Mouse (Mus musculus): Measurements from ENCODE around the gene Ybx2.

The Ybx2 gene

DNA sequence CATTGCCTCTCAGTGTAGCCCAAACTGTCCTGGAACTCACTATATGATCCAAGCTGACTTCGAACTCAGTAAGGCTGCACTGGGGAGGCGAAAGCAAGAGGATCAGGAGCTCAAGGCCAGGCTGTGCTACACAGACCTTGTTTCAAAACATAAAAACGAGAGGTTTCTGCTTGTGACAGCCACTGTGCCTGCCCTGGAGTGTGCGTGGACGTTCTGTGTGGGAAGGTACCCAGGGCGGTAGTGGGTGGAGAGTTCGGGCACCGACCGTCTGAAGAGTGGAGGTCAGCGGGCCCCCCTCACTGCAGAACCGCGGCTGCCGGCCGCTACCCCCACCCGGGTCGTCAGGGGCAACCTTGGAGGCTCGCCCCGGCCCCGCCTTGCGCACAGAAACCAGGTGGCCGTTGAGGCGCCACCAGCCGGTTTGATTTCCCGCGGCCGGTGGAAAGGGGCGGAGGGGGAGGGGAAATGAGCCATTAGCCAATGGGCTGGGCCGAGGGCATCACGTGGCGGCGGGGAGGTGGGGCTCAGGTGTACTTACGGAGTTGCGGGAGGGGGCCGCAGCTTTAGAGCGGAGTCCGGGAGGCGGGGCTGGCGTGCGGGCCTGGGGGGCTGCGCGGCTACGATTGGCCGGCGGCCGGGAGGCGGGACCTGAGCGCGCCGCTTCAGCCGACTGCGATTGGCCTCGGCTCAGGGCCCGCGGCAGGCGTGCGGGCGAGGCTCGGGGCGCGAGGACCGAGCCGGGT, at the start of gene Ybx2:
TSS of gene Ybx2 (plus strand) at position 660 of the 743 bp plus-strand sequence.
- DNase-seq = peak; percentile 98 to 99

DNA sequence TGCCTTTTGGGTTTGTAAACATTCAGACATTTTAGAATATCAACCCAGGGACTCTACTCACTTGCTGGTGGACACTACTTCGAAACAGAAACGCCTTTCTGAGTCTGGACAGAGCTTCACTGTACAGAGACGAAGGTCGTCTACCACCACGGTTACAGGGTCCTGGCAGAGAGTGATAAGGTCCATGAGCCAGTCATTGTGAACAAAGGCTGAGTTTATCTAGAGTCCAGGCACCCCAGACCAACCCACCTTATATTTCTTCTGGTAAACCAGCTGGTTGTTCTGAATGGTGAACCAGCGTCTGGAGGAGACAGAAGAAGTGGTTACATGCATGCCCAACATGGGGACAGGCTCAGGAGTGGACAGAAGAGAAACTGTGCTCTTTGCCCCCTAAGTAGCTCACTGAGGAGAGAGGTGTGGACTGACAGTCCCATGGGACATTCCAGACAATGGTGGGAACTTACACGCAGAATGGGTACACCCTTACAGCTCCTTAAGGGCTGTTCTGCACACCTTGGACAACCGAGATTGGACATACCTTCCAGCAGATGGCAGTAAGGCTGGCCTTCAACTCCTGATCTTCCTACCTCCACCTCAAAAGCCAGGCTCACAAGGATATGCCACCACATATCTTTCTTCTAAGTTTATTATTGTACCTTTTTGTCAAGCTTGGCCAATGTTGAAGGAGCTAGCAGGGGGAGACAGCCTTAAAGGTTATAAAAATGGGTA, 48.5 kb upstream of the Ybx2 start:
- DNase-seq = no peak

DNA sequence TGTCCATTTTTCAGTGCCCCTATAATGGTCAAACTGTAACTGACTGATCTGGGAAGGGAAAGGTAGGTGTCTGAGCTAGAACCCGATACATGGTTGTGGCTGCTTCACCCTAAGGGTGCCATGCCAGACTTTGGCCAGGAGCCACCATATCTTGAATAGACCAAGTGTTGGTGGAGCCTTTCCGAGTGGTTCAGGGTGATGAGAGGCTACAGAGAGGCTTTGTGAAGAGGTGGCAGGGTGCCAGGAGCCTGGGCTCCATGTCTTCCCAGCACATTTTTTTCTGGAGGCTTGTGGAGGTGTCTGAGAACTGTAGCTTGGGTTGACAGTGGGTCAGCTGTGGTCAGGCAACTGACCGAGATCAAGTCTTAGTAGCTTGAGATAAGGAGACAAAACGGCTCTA, 44.1 kb upstream of the Ybx2 start:
- no peak for DNase-seq

DNA sequence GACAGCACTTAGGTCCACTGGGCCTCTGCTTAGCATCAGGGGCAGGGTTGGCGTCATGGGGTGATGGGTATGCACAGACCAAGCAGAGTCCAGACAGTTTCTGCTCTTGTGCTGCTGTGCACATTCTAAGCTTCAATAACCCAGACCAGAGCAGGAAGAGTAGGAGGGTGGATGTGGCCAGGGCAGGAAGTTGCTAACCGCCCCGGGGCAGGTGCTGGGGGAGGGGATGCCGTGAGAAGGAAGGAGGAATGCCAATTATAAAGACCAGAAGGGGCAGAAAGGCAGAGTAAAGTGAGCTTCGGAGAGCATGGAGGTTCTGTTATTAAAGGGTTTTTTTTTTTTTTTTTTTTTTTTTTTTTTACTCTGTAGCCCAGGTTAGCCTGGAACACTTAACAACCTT, 40.9 kb upstream of the Ybx2 start:
- DNase-seq = no peak

DNA sequence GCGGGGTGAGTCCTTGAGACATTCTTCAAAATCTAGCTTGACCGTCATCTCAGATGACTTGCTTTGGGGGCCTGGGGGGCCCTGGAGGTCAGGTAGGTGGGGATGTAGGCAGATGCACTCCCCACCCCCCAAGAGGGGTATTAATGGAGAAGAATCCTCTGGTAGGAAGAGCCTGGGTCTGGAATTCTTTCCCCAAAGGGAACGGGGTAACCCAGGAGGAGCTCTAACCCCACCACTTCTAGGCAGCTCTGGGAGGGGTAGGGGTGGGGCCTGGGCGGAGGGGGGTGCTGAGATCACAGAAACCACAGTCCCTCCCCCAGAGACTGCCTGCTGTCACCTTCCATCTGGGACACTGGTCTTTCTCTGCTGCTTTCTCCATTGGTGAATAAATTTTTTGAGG, 40.3 kb upstream of the Ybx2 start, which contains the start of gene Acap1:
TSS of gene Acap1 (minus strand) at position 249 of the 400 bp plus-strand sequence.
- no peak for DNase-seq

DNA sequence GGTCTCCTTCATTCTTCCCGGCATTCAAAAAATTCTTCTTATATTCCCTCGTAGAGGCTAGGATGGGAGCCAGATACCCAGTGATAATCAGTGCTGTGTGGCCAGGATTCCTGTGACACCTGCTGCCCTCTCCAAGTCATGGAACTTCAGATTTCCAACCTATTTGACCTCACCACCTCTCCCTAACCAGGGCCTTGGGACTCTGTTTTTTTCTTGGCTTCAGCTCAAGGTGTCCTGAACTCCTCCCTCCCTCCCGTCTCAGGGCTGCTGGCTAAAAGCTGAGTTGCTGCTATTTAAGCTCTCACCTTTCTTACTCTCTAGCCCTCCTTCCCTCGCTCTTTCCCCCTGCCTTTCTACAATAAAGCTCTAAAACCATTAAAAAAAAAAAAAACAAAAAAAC, 35.7 kb upstream of the Ybx2 start:
- DNase-seq = no peak

DNA sequence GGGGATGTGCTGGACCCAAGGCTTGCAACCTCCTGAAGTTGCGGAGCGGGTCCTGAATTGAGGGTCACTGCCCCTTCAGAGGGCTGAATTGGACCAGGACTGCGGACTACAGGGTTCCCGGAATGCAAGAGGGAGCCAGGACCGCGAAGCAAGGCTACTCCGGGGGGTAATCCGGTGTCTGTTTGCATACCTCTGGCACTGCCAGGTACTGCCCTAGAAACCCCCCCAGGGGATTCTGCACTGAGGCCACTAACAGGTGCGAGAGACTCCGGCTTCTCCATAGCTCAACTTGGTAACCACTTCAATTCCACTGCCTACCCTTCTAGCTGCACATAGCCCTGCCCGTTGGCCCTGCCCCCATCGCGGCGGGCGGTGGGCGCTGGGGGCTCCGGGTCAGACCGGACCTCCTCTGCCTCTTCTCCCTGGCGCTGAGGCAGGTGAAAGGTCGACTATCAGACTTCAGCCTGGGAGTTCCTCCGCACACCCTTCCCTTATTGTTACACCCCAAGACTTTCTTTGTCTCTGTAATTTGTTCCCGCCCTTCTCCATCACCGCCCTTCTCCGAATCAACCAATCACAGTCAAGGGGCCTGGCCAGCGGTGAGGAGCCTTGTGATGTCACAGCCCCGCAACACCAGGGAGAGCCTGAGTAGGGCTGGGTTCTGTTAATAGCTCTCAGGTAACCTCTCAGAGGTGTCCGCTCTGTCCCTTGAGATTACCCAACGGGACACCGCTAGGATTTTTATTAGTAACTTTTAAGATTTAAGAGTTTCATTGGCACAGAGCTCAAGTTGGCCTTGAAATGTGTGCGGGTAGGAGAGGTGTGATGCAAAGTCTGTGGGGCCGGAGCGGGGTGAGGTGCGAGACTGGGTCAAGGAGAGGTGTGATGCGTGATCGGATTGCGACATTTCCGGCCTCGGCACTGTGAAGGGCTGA, 34.9 kb upstream of the Ybx2 start, which contains the start of the genes 2810408A11Rik and Neurl4:
TSS of gene 2810408A11Rik (minus strand) at position 517 of the 935 bp plus-strand sequence.
TSS of gene Neurl4 (plus strand) at position 602 of the 935 bp plus-strand sequence.
- DNase-seq = peak; percentile 87 to 91

DNA sequence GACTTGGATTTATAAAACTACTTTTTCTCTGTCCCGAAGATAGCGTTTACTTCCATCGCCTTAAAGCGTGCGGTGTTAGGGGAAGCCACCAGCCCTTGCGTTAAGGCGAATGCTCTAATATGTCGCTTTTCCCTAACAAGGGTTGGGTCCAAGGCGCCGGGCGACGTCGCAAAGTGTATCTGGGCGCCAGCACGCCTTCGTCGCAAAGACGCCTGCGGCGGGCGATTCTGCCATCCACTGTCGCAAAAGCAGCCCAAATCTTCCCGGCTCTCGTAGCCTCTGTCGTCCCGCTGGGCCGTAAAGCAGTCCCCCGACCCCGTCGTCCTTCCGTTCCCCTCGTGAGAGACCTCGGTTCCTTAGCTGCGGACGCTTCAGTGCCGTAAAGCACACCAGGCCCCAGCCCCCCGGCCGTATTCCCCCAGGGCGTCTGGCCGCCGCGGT, 34.2 kb upstream of the Ybx2 start:
- DNase-seq = peak; percentile 93 to 94

DNA sequence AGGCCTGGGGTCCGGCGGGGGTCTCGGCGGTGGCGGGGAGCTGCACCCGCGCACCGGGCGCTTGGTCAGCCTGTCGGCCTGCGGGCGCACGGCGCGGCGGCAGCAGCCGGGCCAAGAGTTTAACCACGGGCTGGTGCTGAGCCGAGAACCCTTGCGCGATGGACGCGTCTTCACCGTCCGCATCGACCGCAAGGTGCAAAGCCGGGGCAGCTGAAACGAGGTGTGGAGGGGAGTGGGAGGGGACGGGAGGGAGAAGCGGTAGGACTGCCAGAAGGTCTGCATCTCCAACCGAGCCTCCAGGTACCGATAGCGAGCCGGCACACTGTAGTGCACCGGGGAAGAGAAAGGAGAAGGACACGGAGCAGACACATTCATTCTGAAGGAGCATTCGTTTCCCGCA, 33.6 kb upstream of the Ybx2 start:
- DNase-seq = peak; percentile 63 to 64

DNA sequence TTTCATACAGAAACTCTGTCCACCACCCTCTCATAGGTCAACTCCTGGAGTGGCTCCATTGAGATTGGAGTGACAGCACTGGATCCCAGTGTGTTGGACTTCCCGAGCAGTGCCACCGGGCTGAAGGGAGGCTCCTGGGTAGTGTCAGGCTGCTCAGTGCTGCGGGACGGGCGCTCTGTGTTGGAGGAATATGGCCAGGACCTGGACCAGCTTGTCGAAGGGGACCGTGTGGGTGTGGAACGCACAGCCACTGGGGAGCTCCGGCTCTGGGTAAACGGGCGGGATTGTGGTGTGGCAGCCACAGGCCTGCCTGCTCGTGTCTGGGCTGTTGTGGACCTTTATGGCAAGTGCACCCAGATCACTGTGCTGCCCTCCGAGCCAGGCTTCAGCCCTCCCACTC, 32.6 kb upstream of the Ybx2 start:
- no peak for DNase-seq

DNA sequence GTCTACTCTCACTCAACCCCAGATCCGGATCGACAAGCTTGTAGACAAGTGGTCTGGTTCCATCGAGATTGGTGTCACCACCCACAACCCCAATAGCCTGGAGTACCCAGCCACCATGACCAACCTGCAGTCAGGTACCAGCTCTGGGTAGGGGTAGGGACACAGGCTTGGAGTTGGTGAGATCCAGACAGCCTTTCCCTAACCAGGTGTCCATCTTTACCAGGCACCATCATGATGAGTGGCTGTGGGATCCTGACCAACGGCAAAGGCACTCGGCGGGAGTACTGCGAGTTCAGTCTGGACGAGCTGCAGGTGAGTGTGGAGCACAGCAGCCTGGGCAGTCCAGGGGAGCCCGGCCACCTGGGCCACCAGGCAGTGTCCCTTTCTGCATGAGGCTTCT, 31.3 kb upstream of the Ybx2 start:
- DNase-seq = no peak

DNA sequence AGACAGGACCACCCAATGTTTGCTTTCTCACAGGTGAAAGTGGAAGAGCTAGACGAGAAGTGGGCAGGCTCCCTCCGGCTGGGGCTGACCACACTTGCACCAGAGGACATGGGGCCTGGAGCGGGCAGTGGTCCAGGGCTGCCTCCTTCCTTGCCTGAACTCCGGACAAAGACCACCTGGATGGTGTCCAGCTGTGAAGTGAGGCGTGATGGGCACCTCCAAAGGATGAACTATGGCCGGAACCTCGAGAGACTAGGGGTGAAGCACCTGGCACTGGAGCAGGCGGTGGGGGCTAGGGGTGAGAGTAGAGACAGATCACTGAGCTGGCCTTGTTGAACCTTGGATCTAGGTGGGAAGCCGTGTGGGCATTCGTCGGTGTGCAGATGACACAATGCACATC, 27.0 kb upstream of the Ybx2 start:
- peak in 1 of 2 experiments; percentile 45 for DNase-seq

DNA sequence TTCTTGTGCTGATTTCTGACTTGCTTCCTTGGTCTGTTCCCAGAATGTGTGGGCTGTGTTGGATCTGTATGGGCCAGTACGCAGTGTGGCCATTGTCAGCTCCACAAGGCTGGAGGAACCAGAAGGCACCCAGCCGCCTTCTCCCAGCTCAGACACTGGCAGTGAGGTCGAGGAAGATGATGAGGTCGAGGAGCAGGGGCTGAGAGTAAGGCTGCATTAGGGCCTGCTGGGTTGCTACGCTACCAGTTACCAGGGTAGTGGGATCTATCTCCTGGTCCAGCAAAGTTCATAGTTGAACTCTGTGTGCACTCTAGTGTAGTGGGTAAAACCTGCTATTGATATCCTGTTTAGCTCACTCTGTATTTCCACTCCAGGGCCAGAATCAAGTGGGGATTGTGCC, 26.4 kb upstream of the Ybx2 start:
- no peak for DNase-seq

DNA sequence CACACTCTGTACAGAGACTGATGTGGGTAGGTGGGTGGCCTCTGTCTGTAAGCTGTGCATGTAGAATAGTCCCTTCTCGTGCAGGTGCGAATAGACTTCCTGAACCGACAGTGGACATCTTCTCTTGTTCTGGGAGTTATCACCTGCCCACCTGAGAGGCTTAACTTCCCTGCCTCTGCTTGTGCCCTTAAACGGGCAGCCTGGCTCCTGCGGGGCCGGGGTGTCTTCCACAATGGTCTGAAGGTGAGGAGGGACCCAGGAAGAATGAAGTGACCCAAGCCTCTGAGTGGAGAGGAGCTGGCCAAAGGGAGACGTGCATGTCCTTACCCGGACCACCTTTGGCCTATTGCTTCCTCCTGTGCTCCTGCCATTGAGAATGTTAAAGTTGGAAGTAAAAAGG, 25.4 kb upstream of the Ybx2 start:
- no peak for DNase-seq

DNA sequence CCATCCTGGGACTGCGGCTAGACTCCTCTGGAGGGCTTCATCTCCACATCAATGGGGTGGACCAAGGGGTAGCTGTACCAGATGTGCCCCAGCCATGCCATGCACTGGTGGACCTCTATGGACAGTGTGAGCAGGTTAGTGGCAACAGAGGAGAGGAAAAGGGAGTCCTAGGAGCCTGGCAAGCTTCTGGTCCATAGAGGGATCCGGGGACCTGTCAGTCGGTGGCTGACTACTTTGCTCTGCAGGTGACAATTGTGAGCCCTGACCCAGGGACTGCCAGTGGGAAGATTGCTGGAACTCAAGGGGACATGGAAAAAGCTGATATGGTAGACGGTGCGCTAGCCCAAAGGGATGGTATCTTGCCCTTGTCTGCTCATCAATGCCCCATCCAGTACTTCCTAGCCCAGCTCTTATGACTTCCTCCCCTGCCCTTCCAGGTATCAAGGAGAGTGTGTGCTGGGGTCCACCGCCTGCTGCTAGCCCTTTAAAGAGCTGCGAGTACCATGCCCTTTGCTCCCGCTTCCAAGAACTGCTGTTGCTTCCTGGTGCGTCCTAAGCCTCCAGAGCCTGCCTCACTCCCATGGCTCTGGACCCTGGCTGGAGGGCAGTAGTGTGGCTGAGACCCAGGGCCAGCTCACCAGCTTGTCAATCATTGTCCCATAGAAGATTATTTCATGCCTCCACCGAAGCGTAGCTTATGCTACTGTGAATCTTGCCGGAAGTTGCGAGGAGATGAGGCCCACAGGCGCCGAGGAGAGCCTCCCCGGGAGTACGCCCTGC, 24.6 kb upstream of the Ybx2 start:
- DNase-seq = no peak

DNA sequence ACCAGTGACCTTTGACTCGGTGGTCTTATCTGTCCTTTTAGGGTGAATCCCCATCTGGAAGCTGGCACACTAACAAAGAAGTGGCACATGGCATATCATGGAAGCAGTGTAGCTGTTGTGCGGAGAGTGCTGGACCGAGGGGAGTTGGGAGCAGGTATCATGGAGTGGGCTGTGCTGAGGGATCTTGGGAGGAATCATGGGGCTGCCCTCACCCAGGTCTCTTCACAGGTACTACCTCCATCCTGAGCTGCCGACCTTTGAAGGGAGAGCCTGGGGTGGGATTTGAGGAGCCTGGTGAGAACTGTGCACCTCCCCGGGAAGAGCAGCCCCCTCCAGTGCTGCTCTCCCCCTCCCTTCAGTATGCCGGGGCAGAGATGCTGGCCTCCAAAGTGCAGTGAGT, 23.9 kb upstream of the Ybx2 start:
- no peak for DNase-seq

DNA sequence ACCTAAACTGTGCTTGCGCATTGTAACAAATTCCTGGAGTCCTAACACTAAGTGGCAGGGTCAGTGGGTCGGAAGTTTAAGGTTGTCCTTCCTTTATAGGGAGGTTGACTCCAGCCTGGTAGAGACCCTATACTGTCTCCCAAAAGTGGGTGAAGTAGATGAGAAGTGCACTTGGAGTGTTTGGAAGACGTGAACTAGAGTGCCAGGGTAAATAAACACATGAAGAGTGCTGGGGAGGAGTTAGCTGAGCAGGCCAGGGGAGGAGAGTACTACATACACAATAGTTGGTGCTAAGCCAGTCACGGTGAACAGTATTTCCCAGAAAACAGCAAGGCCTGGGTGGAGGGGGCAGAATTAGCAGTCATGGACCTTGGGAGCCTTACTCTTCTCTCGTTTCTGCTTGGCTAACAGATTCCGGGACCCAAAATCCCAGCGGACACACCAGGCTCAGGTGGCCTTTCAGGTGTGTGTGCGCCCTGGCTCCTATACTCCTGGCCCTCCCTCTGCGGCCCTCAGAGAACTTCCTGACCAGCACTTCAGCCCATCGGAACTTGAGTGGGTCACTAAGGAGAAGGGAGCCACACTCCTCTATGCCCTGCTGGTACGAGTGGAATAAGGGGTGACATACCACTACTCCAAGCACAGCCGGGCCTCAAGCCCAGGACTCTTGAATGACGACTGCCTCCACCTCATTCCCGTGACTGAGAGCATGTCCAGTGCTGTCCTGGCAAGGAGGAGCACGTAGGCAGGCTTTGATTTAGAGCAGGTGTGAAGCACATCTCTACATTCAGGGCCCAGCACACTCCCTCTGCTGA, 22.7 kb upstream of the Ybx2 start:
- no peak for DNase-seq

DNA sequence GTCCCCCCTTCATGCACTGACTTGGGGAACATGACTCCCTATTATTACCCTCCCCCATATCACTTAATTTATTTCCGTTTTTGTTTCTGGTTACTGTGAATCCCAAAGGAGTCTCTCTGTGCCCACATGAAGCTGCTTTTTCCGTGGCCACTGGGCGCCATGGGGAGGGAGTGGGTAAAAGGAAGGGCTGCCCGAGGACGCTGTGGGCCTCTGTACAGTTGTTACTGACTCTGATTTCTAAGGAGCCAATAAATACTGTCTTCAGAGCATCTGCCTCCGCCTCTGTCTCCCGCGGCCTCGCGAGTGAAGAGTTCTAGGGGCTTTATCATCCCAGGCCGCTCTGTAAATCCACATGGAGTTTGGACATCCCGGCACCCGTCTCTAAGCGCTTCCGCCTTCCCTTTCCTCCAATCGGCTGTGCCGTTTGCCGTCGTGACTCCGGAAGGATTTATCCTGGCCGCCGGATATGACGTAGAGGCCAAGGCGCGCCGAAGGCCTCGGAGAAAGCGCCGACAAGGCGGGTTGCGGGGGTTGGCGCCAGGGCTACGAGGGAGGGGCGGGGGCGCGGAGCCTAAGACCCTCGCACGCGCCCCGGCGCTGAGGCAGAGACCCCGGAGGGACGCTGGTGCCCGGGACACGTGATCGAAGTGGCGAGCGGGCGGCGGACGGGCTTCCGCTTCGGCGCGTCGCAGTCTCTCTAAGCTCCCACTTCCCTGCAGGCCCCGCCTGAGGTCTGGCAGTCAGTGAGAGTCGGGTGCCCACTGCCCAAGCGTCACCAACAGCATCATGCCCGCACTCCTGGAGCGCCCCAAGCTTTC, 21.8 kb upstream of the Ybx2 start, which contains the start of gene Gps2:
TSS of gene Gps2 (plus strand) at position 335 of the 818 bp plus-strand sequence.
- DNase-seq = peak; percentile 93 to 94

DNA sequence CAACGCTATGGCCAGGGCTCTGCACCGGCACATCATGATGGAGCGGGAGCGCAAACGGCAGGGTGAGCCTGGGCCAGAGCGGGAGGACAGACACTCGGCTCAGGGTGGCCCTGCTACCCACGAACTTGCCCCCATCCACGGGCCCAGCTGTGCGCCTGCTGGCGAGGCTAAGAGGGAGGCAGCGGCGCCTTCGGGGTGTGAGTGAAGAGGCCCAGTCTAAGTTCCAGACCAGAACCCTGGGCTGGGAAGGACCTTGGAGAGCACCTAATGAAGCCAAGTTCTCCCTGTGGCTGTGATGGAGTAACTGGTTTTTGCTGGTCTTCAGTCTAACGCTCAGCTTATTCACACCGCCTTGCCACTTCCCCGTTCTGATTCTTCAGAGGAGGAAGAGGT, 21.2 kb upstream of the Ybx2 start:
- DNase-seq = no peak

DNA sequence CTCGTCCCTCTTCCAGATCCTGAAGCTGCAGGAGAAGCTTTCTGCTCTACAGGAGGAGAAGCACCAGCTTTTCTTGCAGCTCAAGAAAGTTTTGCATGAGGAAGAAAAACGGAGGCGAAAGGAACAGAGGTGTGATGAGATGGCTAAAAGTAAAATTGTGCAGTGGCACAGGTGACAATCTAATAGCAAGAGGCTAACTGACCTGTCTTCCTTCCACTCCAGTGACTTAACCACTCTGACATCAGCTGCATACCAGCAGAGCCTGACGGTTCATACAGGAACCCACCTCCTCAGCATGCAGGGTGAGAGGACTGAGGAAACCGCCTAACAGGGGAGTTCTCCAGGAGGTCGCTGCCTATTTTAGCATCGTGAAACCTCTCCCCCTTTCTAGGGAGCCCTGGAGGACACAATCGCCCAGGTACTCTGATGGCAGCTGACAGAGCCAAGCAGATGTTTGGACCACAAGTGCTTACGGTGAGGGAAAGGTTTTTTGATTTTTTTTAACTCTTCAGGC, 20.6 kb upstream of the Ybx2 start:
- no peak for DNase-seq

Measured in cerebellum, postnatal 14 days (tissue).